Mouse (Mus musculus) liver, embryonic 14.5 days (tissue): ENCODE measurements around the gene Ocln.

Experiments used
- CTCF ChIP-seq: IDR thresholded peaks from 2 replicates; pipeline ENCODE4 v1.5.1; 2016; ENCODE audit warnings: antibody characterized with exemption, low read depth, control low read depth
- EP300 ChIP-seq: IDR thresholded peaks from 2 replicates; pipeline ENCODE4 v1.6.1; 2016; ENCODE audit warnings: antibody characterized with exemption, low read depth

- TF ChIP-seq CTCF, result no peak
- TF ChIP-seq EP300, result no peak
These were observed 62.1 kb downstream of the Ocln start for GRCm38 (mm10) chr13:100490424-100490823.
